Mouse (Mus musculus): ENCODE data around the gene Hk3. TPM values are rescaled to one million over a fixed set of nuclear protein-coding genes. Genes with fewer than 3 reads are reported as not detected.

Hk3 gene
- polyA plus RNA-seq, 1 experiment, result not detected

- Histone ChIP-seq H3K79me3 (ENCODE audit: low read depth) (no peaks in the 10 kb centered on the region), H3ac (ENCODE audit: control insufficient read depth, insufficient read length, low read depth) (no peak overlapping the region), H3K36me3 (ENCODE audit: control insufficient read depth, insufficient read depth) (no peaks in the 10 kb centered on the region), H3K79me2 (ENCODE audit: control insufficient read depth, insufficient read depth) (no peaks in the 10 kb centered on the region), H3K27me3 (ENCODE audit: control insufficient read depth, insufficient read depth, insufficient read length) (peaks cover 67% of the 10 kb centered on the region), H3K4me3 (ENCODE audit: insufficient read depth, poor library complexity, severe bottlenecking) (no peak overlapping the region)
- TF ChIP-seq MAX (IDR thresholded peaks at IDR 0.05) (no peak), MYOG (IDR thresholded peaks at IDR 0.05; ENCODE audit: control insufficient read depth, extremely low read depth, insufficient read length) (no peak), FOSL1 (IDR thresholded peaks at IDR 0.05; ENCODE audit: insufficient read depth, low read length, poor library complexity, severe bottlenecking) (no peak), MYOD1 (IDR thresholded peaks at IDR 0.05; ENCODE audit: control insufficient read depth, insufficient read length, low read depth) (no peak), CTCF (IDR thresholded peaks at IDR 0.05; ENCODE audit: control insufficient read depth, insufficient read depth, insufficient read length) (no peak), USF1 (IDR thresholded peaks at IDR 0.05; ENCODE audit: low read depth) (no peak)
Measured at GRCm38 (mm10) chr13:54965256-54965655, 55.9 kb downstream of the Hk3 start.

GRCm38 (mm10) chr13:54960491-54960890, 60.7 kb downstream of the Hk3 start:
- TF ChIP-seq MYOD1 (IDR thresholded peaks at IDR 0.05; ENCODE audit: control insufficient read depth, insufficient read length, low read depth), result no peak
- no peak for TF ChIP-seq CTCF (IDR thresholded peaks at IDR 0.05; ENCODE audit: control insufficient read depth, insufficient read depth, insufficient read length)
- no peak for TF ChIP-seq CEBPB (IDR thresholded peaks at IDR 0.05; ENCODE audit: low read depth)
- no peak for TF ChIP-seq USF1 (IDR thresholded peaks at IDR 0.05; ENCODE audit: low read depth)
- TF ChIP-seq MYOG (IDR thresholded peaks at IDR 0.05; ENCODE audit: control insufficient read depth, extremely low read depth, insufficient read length), result no peak
- no peak for TF ChIP-seq MAX (IDR thresholded peaks at IDR 0.05)
- TF ChIP-seq FOSL1 (IDR thresholded peaks at IDR 0.05; ENCODE audit: insufficient read depth, low read length, poor library complexity, severe bottlenecking), result no peak
- H3ac ChIP-seq (ENCODE audit: control insufficient read depth, insufficient read length, low read depth), result no peak overlapping the region
- H3K27me3 ChIP-seq (ENCODE audit: control insufficient read depth, insufficient read depth, insufficient read length), result peaks cover 92% of the 10 kb centered on the region
- H3K79me2 ChIP-seq (ENCODE audit: control insufficient read depth, insufficient read depth), result no peaks in the 10 kb centered on the region
- H3K36me3 ChIP-seq (ENCODE audit: control insufficient read depth, insufficient read depth), result no peaks in the 10 kb centered on the region
- H3K4me3 ChIP-seq (ENCODE audit: insufficient read depth, poor library complexity, severe bottlenecking), result no peak overlapping the region
- H3K79me3 ChIP-seq (ENCODE audit: low read depth), result no peaks in the 10 kb centered on the region

GRCm38 (mm10) chr13:54959842-54960241, 61.3 kb downstream of the Hk3 start:
- H3K36me3 ChIP-seq (ENCODE audit: control insufficient read depth, insufficient read depth), result no peaks in the 10 kb centered on the region
- H3K79me2 ChIP-seq (ENCODE audit: control insufficient read depth, insufficient read depth), result no peaks in the 10 kb centered on the region
- H3K4me3 ChIP-seq (ENCODE audit: insufficient read depth, poor library complexity, severe bottlenecking), result no peak overlapping the region
- H3K79me3 ChIP-seq (ENCODE audit: low read depth), result no peaks in the 10 kb centered on the region
- H3K27me3 ChIP-seq (ENCODE audit: control insufficient read depth, insufficient read depth, insufficient read length), result peaks cover 91% of the 10 kb centered on the region
- H3ac ChIP-seq (ENCODE audit: control insufficient read depth, insufficient read length, low read depth), result no peak overlapping the region
- TF ChIP-seq USF1 (IDR thresholded peaks at IDR 0.05; ENCODE audit: low read depth), result no peak
- TF ChIP-seq CTCF (IDR thresholded peaks at IDR 0.05; ENCODE audit: control insufficient read depth, insufficient read depth, insufficient read length), result no peak
- no peak for TF ChIP-seq MYOG (IDR thresholded peaks at IDR 0.05; ENCODE audit: control insufficient read depth, extremely low read depth, insufficient read length)
- TF ChIP-seq FOSL1 (IDR thresholded peaks at IDR 0.05; ENCODE audit: insufficient read depth, low read length, poor library complexity, severe bottlenecking), result no peak
- TF ChIP-seq CEBPB (IDR thresholded peaks at IDR 0.05; ENCODE audit: low read depth), result no peak
- no peak for TF ChIP-seq MAX (IDR thresholded peaks at IDR 0.05)
- TF ChIP-seq MYOD1 (IDR thresholded peaks at IDR 0.05; ENCODE audit: control insufficient read depth, insufficient read length, low read depth), result no peak

- Histone ChIP-seq H3K36me3 (ENCODE audit: control insufficient read depth, insufficient read depth) (no peaks in the 10 kb centered on the region), H3K4me3 (ENCODE audit: insufficient read depth, poor library complexity, severe bottlenecking) (no peak overlapping the region), H3K79me3 (ENCODE audit: low read depth) (no peaks in the 10 kb centered on the region), H3K79me2 (ENCODE audit: control insufficient read depth, insufficient read depth) (no peaks in the 10 kb centered on the region), H3ac (ENCODE audit: control insufficient read depth, insufficient read length, low read depth) (no peak overlapping the region), H3K27me3 (ENCODE audit: control insufficient read depth, insufficient read depth, insufficient read length) (peaks cover 91% of the 10 kb centered on the region)
- TF ChIP-seq MAX (IDR thresholded peaks at IDR 0.05), result no peak
- no peak for TF ChIP-seq USF1 (IDR thresholded peaks at IDR 0.05; ENCODE audit: low read depth)
- no peak for TF ChIP-seq CEBPB (IDR thresholded peaks at IDR 0.05; ENCODE audit: low read depth)
- TF ChIP-seq CTCF (IDR thresholded peaks at IDR 0.05; ENCODE audit: control insufficient read depth, insufficient read depth, insufficient read length), result no peak
- TF ChIP-seq MYOG (IDR thresholded peaks at IDR 0.05; ENCODE audit: control insufficient read depth, extremely low read depth, insufficient read length), result no peak
- no peak for TF ChIP-seq FOSL1 (IDR thresholded peaks at IDR 0.05; ENCODE audit: insufficient read depth, low read length, poor library complexity, severe bottlenecking)
- TF ChIP-seq MYOD1 (IDR thresholded peaks at IDR 0.05; ENCODE audit: control insufficient read depth, insufficient read length, low read depth), result no peak
Measured at GRCm38 (mm10) chr13:54959059-54959701, 62.0 kb downstream of the Hk3 start.

GRCm38 (mm10) chr13:54957281-54957680, 63.9 kb downstream of the Hk3 start:
- no peaks in the 10 kb centered on the region for H3K36me3 ChIP-seq (ENCODE audit: control insufficient read depth, insufficient read depth)
- no peak overlapping the region for H3K4me3 ChIP-seq (ENCODE audit: insufficient read depth, poor library complexity, severe bottlenecking)
- peaks cover 89% of the 10 kb centered on the region for H3K27me3 ChIP-seq (ENCODE audit: control insufficient read depth, insufficient read depth, insufficient read length)
- no peaks in the 10 kb centered on the region for H3K79me3 ChIP-seq (ENCODE audit: low read depth)
- TF ChIP-seq MYOG (IDR thresholded peaks at IDR 0.05; ENCODE audit: control insufficient read depth, extremely low read depth, insufficient read length) (no peak), FOSL1 (IDR thresholded peaks at IDR 0.05; ENCODE audit: insufficient read depth, low read length, poor library complexity, severe bottlenecking) (no peak), USF1 (IDR thresholded peaks at IDR 0.05; ENCODE audit: low read depth) (no peak), MYOD1 (IDR thresholded peaks at IDR 0.05; ENCODE audit: control insufficient read depth, insufficient read length, low read depth) (no peak), CTCF (IDR thresholded peaks at IDR 0.05; ENCODE audit: control insufficient read depth, insufficient read depth, insufficient read length) (no peak), MAX (IDR thresholded peaks at IDR 0.05) (no peak), CEBPB (IDR thresholded peaks at IDR 0.05; ENCODE audit: low read depth) (no peak)
- no peaks in the 10 kb centered on the region for H3K79me2 ChIP-seq (ENCODE audit: control insufficient read depth, insufficient read depth)
- H3ac ChIP-seq (ENCODE audit: control insufficient read depth, insufficient read length, low read depth), result no peak overlapping the region

Other genes starting within 250 kb of the Hk3 start
- not detected for gene Eif4e1b, start 237.4 kb downstream of the Hk3 start, polyA plus RNA-seq (2012; fragmentation: generic; extraction: Trizol)
- 26.6 TPM for gene Tspan17, start 232.0 kb downstream of the Hk3 start, polyA plus RNA-seq (2012; fragmentation: generic; extraction: Trizol)
- gene Unc5a, start 72.0 kb downstream of the Hk3 start, polyA plus RNA-seq (2012; fragmentation: generic; extraction: Trizol), result 0.01 TPM
- 9.6 TPM for gene Uimc1, start 78.9 kb upstream of the Hk3 start, polyA plus RNA-seq (2012; fragmentation: generic; extraction: Trizol)
- gene Zfp346, start 83.9 kb upstream of the Hk3 start, polyA plus RNA-seq (2012; fragmentation: generic; extraction: Trizol), result 39.1 TPM
- gene Gm17617, start 112.2 kb upstream of the Hk3 start, polyA plus RNA-seq (2012; fragmentation: generic; extraction: Trizol), result not detected
- 2.8 TPM for gene Fgfr4, start 131.3 kb upstream of the Hk3 start, polyA plus RNA-seq (2012; fragmentation: generic; extraction: Trizol)
- 10.5 TPM for gene Nsd1, start 188.4 kb upstream of the Hk3 start, polyA plus RNA-seq (2012; fragmentation: generic; extraction: Trizol)